Mouse (Mus musculus) MEL (cell line): ENCODE measurements around the gene Hmgb1. TPM values are rescaled to one million over a fixed set of nuclear protein-coding genes. Genes with fewer than 3 reads are reported as not detected.
A peak's percentile ranks its signal among the peaks of the same experiment; 100 is the strongest.

Experiments used
- DNase-seq: peaks from one replicate; pipeline ENCODE4 v3.0.0; 2011; ENCODE audit warnings: low read depth, low spot score
- H3K27ac ChIP-seq: 2 replicates; pipeline ENCODE4 v1.5.1; 2012; ENCODE audit warnings: low read depth, mild to moderate bottlenecking, control low read depth, low read length, moderate library complexity; ENCODE audit not compliant: control insufficient read depth
- H3K27me3 ChIP-seq, 2 experiments: fragments of 150-350 bp in 1 of 2; sonication (generic) in 1 of 2; 2 replicates each; pipeline ENCODE4 v1.6.1; 2012; ENCODE audit warnings: low read length in 2 of 2, mild to moderate bottlenecking in 2 of 2, improper control_type of control experiment in 1 of 2, moderate library complexity in 1 of 2; ENCODE audit not compliant: insufficient read depth in 2 of 2, control insufficient read depth in 1 of 2
- H3K36me3 ChIP-seq, 2 experiments: 2 replicates each; pipeline ENCODE4 v1.6.1; 2012 to 2014; ENCODE audit warnings: low read length in 2 of 2, improper control_type of control experiment in 1 of 2, inconsistent platforms in 1 of 2, mild to moderate bottlenecking in 1 of 2; ENCODE audit not compliant: insufficient read depth in 2 of 2, control insufficient read depth in 1 of 2
- H3K4me1 ChIP-seq, 2 experiments: fragments of 150-350 bp in 1 of 2; sonication (generic) in 1 of 2; 2 replicates each; pipeline ENCODE4 v1.6.1; 2012; ENCODE audit warnings: low read length in 2 of 2, improper control_type of control experiment in 1 of 2, mild to moderate bottlenecking in 1 of 2; ENCODE audit not compliant: insufficient read depth in 2 of 2, control insufficient read depth in 1 of 2
- H3K4me3 ChIP-seq, 2 experiments: fragments of 150-350 bp in 1 of 2; sonication (generic) in 1 of 2; 2 replicates each; pipeline ENCODE4 v1.5.1; 2012; ENCODE audit warnings: low read depth in 2 of 2, low read length in 2 of 2, mild to moderate bottlenecking in 2 of 2, moderate library complexity in 2 of 2, control low read depth in 1 of 2, improper control_type of control experiment in 1 of 2; ENCODE audit not compliant: control insufficient read depth in 1 of 2, insufficient read depth in 1 of 2
- H3K79me2 ChIP-seq: 2 replicates; pipeline ENCODE4 v1.6.1; 2012; ENCODE audit warnings: mild to moderate bottlenecking, low read length, moderate library complexity; ENCODE audit not compliant: control insufficient read depth, poor library complexity, insufficient read depth
- H3K9ac ChIP-seq: 2 replicates; pipeline ENCODE4 v1.6.1; 2012; ENCODE audit warnings: low read depth, mild to moderate bottlenecking, control low read depth, low read length, moderate library complexity; ENCODE audit not compliant: control insufficient read depth, poor library complexity, severe bottlenecking
- H3K9me3 ChIP-seq: fragments of 150-350 bp; sonication (generic); replicated peaks from 2 replicates; pipeline ENCODE4 v1.6.1; 2012; ENCODE audit warnings: mild to moderate bottlenecking, low read length, improper control_type of control experiment, moderate library complexity; ENCODE audit not compliant: insufficient read depth
- BHLHE40 ChIP-seq: IDR thresholded peaks from 2 replicates; pipeline ENCODE4 v1.6.1; 2012; ENCODE audit warnings: low read depth, mild to moderate bottlenecking, inconsistent platforms, low read length, improper control_type of control experiment, borderline replicate concordance
- ELF1 ChIP-seq: IDR thresholded peaks from 2 replicates; pipeline ENCODE4 v1.6.1; 2014; ENCODE audit warnings: low read depth, mild to moderate bottlenecking, inconsistent platforms, low read length, improper control_type of control experiment, moderate library complexity
- EP300 ChIP-seq, 2 experiments: IDR thresholded peaks; 2 replicates each; pipeline ENCODE4 v1.6.1; 2011; ENCODE audit warnings: improper control_type of control experiment in 2 of 2, low read length in 2 of 2, low read depth in 1 of 2, mild to moderate bottlenecking in 1 of 2
- ETS1 ChIP-seq: IDR thresholded peaks from 2 replicates; pipeline ENCODE4 v1.6.1; 2012; ENCODE audit warnings: low read depth, mild to moderate bottlenecking, inconsistent platforms, low read length, improper control_type of control experiment, moderate library complexity
- GATA1 ChIP-seq: IDR thresholded peaks from 2 replicates; pipeline ENCODE4 v1.6.1; 2011; ENCODE audit warnings: low read depth, low read length, improper control_type of control experiment
- KAT2A ChIP-seq: conservative IDR thresholded peaks from 2 replicates; pipeline ENCODE4 v1.6.1; 2012; ENCODE audit warnings: low read depth, low read length, improper control_type of control experiment, inconsistent platforms
- MAFK ChIP-seq: IDR thresholded peaks from 2 replicates; pipeline ENCODE4 v1.6.1; 2011; ENCODE audit warnings: low read depth, mild to moderate bottlenecking, low read length, improper control_type of control experiment, borderline replicate concordance
- MAX ChIP-seq: IDR thresholded peaks from 2 replicates; pipeline ENCODE4 v1.6.1; 2011; ENCODE audit warnings: low read length, improper control_type of control experiment
- MAZ ChIP-seq: IDR thresholded peaks from 2 replicates; pipeline ENCODE4 v1.6.1; 2012; ENCODE audit warnings: low read depth, mild to moderate bottlenecking, inconsistent platforms, low read length, improper control_type of control experiment
- MEF2A ChIP-seq: IDR thresholded peaks from 2 replicates; pipeline ENCODE4 v1.6.1; 2014; ENCODE audit warnings: low read depth, mild to moderate bottlenecking, inconsistent platforms, low read length, improper control_type of control experiment; ENCODE audit not compliant: poor library complexity, insufficient replicate concordance, severe bottlenecking; ENCODE audit errors: extremely low read depth
- MYC ChIP-seq: IDR thresholded peaks from 2 replicates; pipeline ENCODE4 v1.6.1; 2011; ENCODE audit warnings: low read depth, mild to moderate bottlenecking, low read length, improper control_type of control experiment, moderate library complexity
- NRF1 ChIP-seq: IDR thresholded peaks from 2 replicates; pipeline ENCODE4 v1.6.1; 2014; ENCODE audit warnings: low read depth, mild to moderate bottlenecking, inconsistent platforms, low read length, improper control_type of control experiment, moderate library complexity; ENCODE audit not compliant: poor library complexity, insufficient read depth, severe bottlenecking
- POLR2A ChIP-seq, 2 experiments: IDR thresholded peaks; 2 replicates each; pipeline ENCODE4 v1.6.1; 2011 to 2012; ENCODE audit warnings: low read length in 2 of 2, mild to moderate bottlenecking in 2 of 2, control low read depth in 1 of 2, improper control_type of control experiment in 1 of 2, low read depth in 1 of 2, moderate library complexity in 1 of 2; ENCODE audit not compliant: control insufficient read depth in 1 of 2, insufficient read depth in 1 of 2, poor library complexity in 1 of 2
- POLR2AphosphoS5 ChIP-seq: IDR thresholded peaks from 2 replicates; pipeline ENCODE4 v1.6.1; 2012; ENCODE audit warnings: low read depth, borderline replicate concordance, mild to moderate bottlenecking, inconsistent platforms, low read length, moderate library complexity, mixed read lengths
- RCOR1 ChIP-seq: IDR thresholded peaks from 2 replicates; pipeline ENCODE4 v1.6.1; 2012; ENCODE audit warnings: low read depth, mild to moderate bottlenecking, inconsistent platforms, low read length, improper control_type of control experiment
- SIN3A ChIP-seq: IDR thresholded peaks from 2 replicates; pipeline ENCODE4 v1.6.1; 2012; ENCODE audit warnings: low read length, improper control_type of control experiment, inconsistent platforms
- SMC3 ChIP-seq: IDR thresholded peaks from 2 replicates; pipeline ENCODE4 v1.6.1; 2011; ENCODE audit warnings: low read depth, low read length, improper control_type of control experiment
- TAL1 ChIP-seq: IDR thresholded peaks from 2 replicates; pipeline ENCODE4 v1.6.1; 2012; ENCODE audit warnings: mild to moderate bottlenecking, inconsistent platforms, low read length, moderate library complexity, mixed read lengths
- TBP ChIP-seq: IDR thresholded peaks from 2 replicates; pipeline ENCODE4 v1.8.0; 2011; ENCODE audit warnings: low read depth, low read length, improper control_type of control experiment
- TCF12 ChIP-seq: IDR thresholded peaks from 2 replicates; pipeline ENCODE4 v1.6.1; 2014; ENCODE audit warnings: low read depth, mild to moderate bottlenecking, inconsistent platforms, low read length, improper control_type of control experiment, moderate library complexity
- UBTF ChIP-seq: IDR thresholded peaks from 2 replicates; pipeline ENCODE4 v1.6.1; 2012; ENCODE audit warnings: low read depth, mild to moderate bottlenecking, inconsistent platforms, low read length, improper control_type of control experiment, moderate library complexity, borderline replicate concordance; ENCODE audit not compliant: insufficient read depth
- ZC3H11A ChIP-seq: IDR thresholded peaks from 2 replicates; pipeline ENCODE4 v1.6.1; 2012; ENCODE audit warnings: low read depth, mild to moderate bottlenecking, inconsistent platforms, low read length, improper control_type of control experiment
- ZKSCAN1 ChIP-seq: IDR thresholded peaks from 2 replicates; pipeline ENCODE4 v1.6.1; 2012; ENCODE audit warnings: low read depth, mild to moderate bottlenecking, inconsistent platforms, low read length, improper control_type of control experiment, moderate library complexity
- ZNF384 ChIP-seq: IDR thresholded peaks from 2 replicates; pipeline ENCODE4 v1.6.1; 2012; ENCODE audit warnings: low read depth, mild to moderate bottlenecking, inconsistent platforms, low read length, improper control_type of control experiment
- polyA plus RNA-seq, 2 experiments: library from polyadenylated mRNA; stranded (reverse) in 1 of 2; unstranded in 1 of 2; fragments of >175 nt in 1 of 2; fragments of >200 nt in 1 of 2; gene quantifications; 2 replicates each; pipeline versions ENCODE4 v1.2.1 to v1.2.4; 2012; ENCODE audit warnings: low replicate concordance in 2 of 2, low read depth in 1 of 2; ENCODE audit not compliant: insufficient read length in 2 of 2, insufficient read depth in 1 of 2, missing spikeins in 1 of 2
- total RNA-seq: library from RNA; depleted of rRNA; stranded (reverse); fragments of 300-350 nt; gene quantifications from 2 replicates; pipeline ENCODE4 v1.2.3, GENCODE M21; 2012

Gene Hmgb1
- total and polyA plus RNA-seq, 3 experiments: 600 to 678 TPM; not detected in 1

GRCm38 (mm10) chr5:149162890-149163289, 21.4 kb downstream of the Hmgb1 start:
- peaks cover 0 to 6% of the 10 kb centered on the region in 2 experiments; a peak in 1 of 4 replicates for H3K4me1 ChIP-seq
- peak overlapping the region; percentile 16 to 23; a peak in 3 of 4 replicates for H3K4me3 ChIP-seq
- no peak overlapping the region for H3K27ac ChIP-seq
- H3K36me3 ChIP-seq: 0 out of 4 replicates have a peak, but pooled peaks cover 0 to 3% of the 10 kb centered on the region in 2 experiments
- peak; percentile 72 for DNase-seq
- H3K9ac ChIP-seq: peak overlapping the region; percentile 19; the same call in 1 of the 2 replicates
- TF ChIP-seq NRF1: 0 out of 2 replicates have a peak, but pooled peaks have one; percentile 31
- no peak for TF ChIP-seq MEF2A
- no peak for TF ChIP-seq ZKSCAN1
- TF ChIP-seq POLR2A (IDR thresholded peaks at IDR 0.05; ENCODE audit: control insufficient read depth in 1 of 2, insufficient read depth in 1 of 2, low read depth in 1 of 2, low read length in 2 of 2, poor library complexity in 1 of 2): no peak
- no peak for TF ChIP-seq MAFK
- no peak for TF ChIP-seq RCOR1
- no peak for TF ChIP-seq EP300 (IDR thresholded peaks at IDR 0.05; ENCODE audit: low read depth in 1 of 2, low read length in 2 of 2)
- no peak for TF ChIP-seq KAT2A
- TF ChIP-seq MAZ: no peak
- TF ChIP-seq GATA1: peak; percentile 23; the same call in 1 of the 2 replicates
- no peak for TF ChIP-seq MAX
- TF ChIP-seq UBTF: no peak
- no peak for TF ChIP-seq TAL1
- TF ChIP-seq ZC3H11A: no peak
- TF ChIP-seq MYC: 0 out of 2 replicates have a peak, but pooled peaks have one; percentile 63
- no peak for TF ChIP-seq ETS1
- TF ChIP-seq SIN3A: no peak
- no peak for TF ChIP-seq TBP
- TF ChIP-seq SMC3: no peak
- TF ChIP-seq BHLHE40: no peak
- H3K79me2 ChIP-seq: no peaks in the 10 kb centered on the region
- no peaks in the 10 kb centered on the region for H3K9me3 ChIP-seq
- no peaks in the 10 kb centered on the region for H3K27me3 ChIP-seq

GRCm38 (mm10) chr5:149160469-149160868, 23.8 kb downstream of the Hmgb1 start:
- Histone ChIP-seq H3K27me3 (no peaks in the 10 kb centered on the region), H3K9ac (no peak overlapping the region), H3K27ac (no peak overlapping the region), H3K4me1 (peaks cover 0 to 6% of the 10 kb centered on the region in 2 experiments; a peak in 1 of 4 replicates), H3K79me2 (no peaks in the 10 kb centered on the region), H3K4me3 (no peak overlapping the region), H3K9me3 (no peaks in the 10 kb centered on the region), H3K36me3 (0 out of 4 replicates have a peak, but pooled peaks cover 0 to 3% of the 10 kb centered on the region in 2 experiments)
- no peak for TF ChIP-seq UBTF
- TF ChIP-seq ZNF384: no peak
- TF ChIP-seq TAL1: no peak
- no peak for TF ChIP-seq ETS1
- no peak for TF ChIP-seq MAFK
- no peak for TF ChIP-seq NRF1
- TF ChIP-seq EP300 (IDR thresholded peaks at IDR 0.05; ENCODE audit: low read depth in 1 of 2, low read length in 2 of 2): no peak
- no peak for TF ChIP-seq TCF12
- no peak for TF ChIP-seq RCOR1
- no peak for TF ChIP-seq POLR2AphosphoS5
- no peak for TF ChIP-seq SMC3
- no peak for TF ChIP-seq ELF1
- DNase-seq: no peak
